Mouse (Mus musculus) CH12.LX (cell line): ENCODE data around the gene Greb1. TPM values are rescaled to one million over a fixed set of nuclear protein-coding genes. Genes with fewer than 3 reads are reported as not detected.
A peak's percentile ranks its signal among the peaks of the same experiment; 100 is the strongest.

ENCODE experiments used
- DNase-seq: peaks from one replicate; pipeline ENCODE4 v3.0.0-alpha.2; 2013; ENCODE audit errors: extremely low read depth
- H3K27ac ChIP-seq: 2 replicates; pipeline ENCODE4 v1.5.1; 2012; ENCODE audit warnings: low read depth, mild to moderate bottlenecking, control low read depth, moderate library complexity; ENCODE audit not compliant: insufficient read depth
- H3K27me3 ChIP-seq: replicated peaks from 2 replicates; pipeline ENCODE3; 2012; ENCODE audit warnings: inconsistent platforms
- H3K36me3 ChIP-seq, 2 experiments: replicated peaks in 1 of 2; 2 replicates each; pipeline versions ENCODE3 to v1.6.1; 2012; ENCODE audit warnings: inconsistent platforms in 1 of 2, low read length in 1 of 2, mild to moderate bottlenecking in 1 of 2, mixed read lengths in 1 of 2, moderate library complexity in 1 of 2; ENCODE audit not compliant: control insufficient read depth in 1 of 2, insufficient read depth in 1 of 2
- H3K4me1 ChIP-seq, 2 experiments: 2 replicates each; pipeline ENCODE4 v1.6.1; 2012; ENCODE audit warnings: inconsistent platforms in 1 of 2, moderate library complexity in 1 of 2; ENCODE audit not compliant: insufficient read depth in 2 of 2, control insufficient read depth in 1 of 2
- H3K4me2 ChIP-seq: 2 replicates; pipeline ENCODE4 v1.6.1; 2012; ENCODE audit warnings: low read depth, mild to moderate bottlenecking, control low read depth; ENCODE audit not compliant: poor library complexity, insufficient read depth, severe bottlenecking
- H3K4me3 ChIP-seq, 3 experiments: fragments of 150-350 bp in 1 of 3; sonication (generic) in 1 of 3; replicated peaks in 1 of 3; 2 replicates each; pipeline versions ENCODE3 to v1.5.1; 2011 to 2012; ENCODE audit warnings: low read depth in 2 of 3, low read length in 2 of 3, mild to moderate bottlenecking in 2 of 3, moderate library complexity in 2 of 3, control low read depth in 1 of 3, improper control_type of control experiment in 1 of 3, inconsistent platforms in 1 of 3, mixed read lengths in 1 of 3; ENCODE audit not compliant: poor library complexity in 1 of 3
- H3K79me2 ChIP-seq: replicated peaks from 2 replicates; pipeline ENCODE4 v1.6.1; 2012; ENCODE audit warnings: mild to moderate bottlenecking, moderate library complexity; ENCODE audit not compliant: control insufficient read depth, poor library complexity, insufficient read depth, severe bottlenecking; ENCODE audit errors: extremely low read depth
- H3K9ac ChIP-seq: 2 replicates; pipeline ENCODE4 v1.6.1; 2012; ENCODE audit warnings: low read depth, mild to moderate bottlenecking, control low read depth, moderate library complexity; ENCODE audit not compliant: insufficient read depth
- H3K9me3 ChIP-seq: replicated peaks from 2 replicates; pipeline ENCODE3; 2012; ENCODE audit warnings: low read length, inconsistent platforms, mixed read lengths
- CHD1 ChIP-seq: IDR thresholded peaks from 2 replicates; pipeline ENCODE4 v1.6.1; 2012; ENCODE audit warnings: low read depth, low read length, improper control_type of control experiment, inconsistent platforms
- CHD2 ChIP-seq: IDR thresholded peaks from 2 replicates; pipeline ENCODE4 v1.6.1; 2011; ENCODE audit warnings: low read length, improper control_type of control experiment
- CTCF ChIP-seq, 2 experiments: IDR thresholded peaks in 1 of 2; conservative IDR thresholded peaks in 1 of 2; 2 replicates each; pipeline ENCODE4 v1.5.1; 2011 to 2012; ENCODE audit warnings: low read depth in 2 of 2, low read length in 2 of 2, improper control_type of control experiment in 1 of 2, inconsistent platforms in 1 of 2, mild to moderate bottlenecking in 1 of 2, moderate library complexity in 1 of 2
- EP300 ChIP-seq: IDR thresholded peaks from 2 replicates; pipeline ENCODE4 v1.6.1; 2011; ENCODE audit warnings: low read length, improper control_type of control experiment
- GABPA ChIP-seq: IDR thresholded peaks from 2 replicates; pipeline ENCODE4 v1.6.1; 2012; ENCODE audit warnings: low read depth, low read length, improper control_type of control experiment, inconsistent platforms; ENCODE audit not compliant: insufficient replicate concordance
- IRF4 ChIP-seq: IDR thresholded peaks from 2 replicates; pipeline ENCODE4 v1.6.1; 2014; ENCODE audit warnings: low read depth, mild to moderate bottlenecking, inconsistent platforms, low read length, improper control_type of control experiment
- JUND ChIP-seq: conservative IDR thresholded peaks from 2 replicates; pipeline ENCODE4 v1.6.1; 2011; ENCODE audit warnings: low read depth, low read length, improper control_type of control experiment
- MAFK ChIP-seq: IDR thresholded peaks from 2 replicates; pipeline ENCODE4 v1.6.1; 2011; ENCODE audit warnings: low read length, improper control_type of control experiment; ENCODE audit not compliant: insufficient replicate concordance
- MAX ChIP-seq: IDR thresholded peaks from 2 replicates; pipeline ENCODE4 v1.6.1; 2011; ENCODE audit warnings: low read length, improper control_type of control experiment
- MEF2A ChIP-seq: IDR thresholded peaks from 2 replicates; pipeline ENCODE4 v1.6.1; 2014; ENCODE audit warnings: low read depth, mild to moderate bottlenecking, inconsistent platforms, low read length, improper control_type of control experiment, borderline replicate concordance
- MXI1 ChIP-seq: IDR thresholded peaks from 2 replicates; pipeline ENCODE4 v1.6.1; 2011; ENCODE audit warnings: mild to moderate bottlenecking, low read depth, low read length, improper control_type of control experiment
- MYC ChIP-seq: IDR thresholded peaks from 2 replicates; pipeline ENCODE4 v1.6.1; 2011; ENCODE audit warnings: low read depth, mild to moderate bottlenecking, improper control_type of control experiment, low read length
- NELFE ChIP-seq: IDR thresholded peaks from 2 replicates; pipeline ENCODE4 v1.6.1; 2011; ENCODE audit warnings: low read depth, low read length, improper control_type of control experiment
- NRF1 ChIP-seq: IDR thresholded peaks from 2 replicates; pipeline ENCODE4 v1.6.1; 2014; ENCODE audit warnings: low read depth, mild to moderate bottlenecking, inconsistent platforms, low read length, improper control_type of control experiment, moderate library complexity
- PAX5 ChIP-seq: IDR thresholded peaks from 2 replicates; pipeline ENCODE4 v1.6.1; 2012; ENCODE audit warnings: low read length, inconsistent platforms, mixed read lengths
- POLR2A ChIP-seq: IDR thresholded peaks from 2 replicates; pipeline ENCODE4 v1.6.1; 2011; ENCODE audit warnings: low read depth, mild to moderate bottlenecking, improper control_type of control experiment, low read length
- POLR2AphosphoS2 ChIP-seq: IDR thresholded peaks from 2 replicates; pipeline ENCODE4 v1.6.1; 2011; ENCODE audit warnings: low read depth, low read length, improper control_type of control experiment
- RAD21 ChIP-seq: IDR thresholded peaks from 2 replicates; pipeline ENCODE4 v1.6.1; 2011; ENCODE audit warnings: low read depth, mild to moderate bottlenecking, low read length, improper control_type of control experiment, moderate library complexity
- RCOR1 ChIP-seq: conservative IDR thresholded peaks from 2 replicates; pipeline ENCODE4 v1.6.1; 2012; ENCODE audit warnings: low read depth, mild to moderate bottlenecking, inconsistent platforms, low read length, improper control_type of control experiment
- SIN3A ChIP-seq: IDR thresholded peaks from 2 replicates; pipeline ENCODE4 v1.6.1; 2012; ENCODE audit warnings: low read length, improper control_type of control experiment, inconsistent platforms
- TBP ChIP-seq: conservative IDR thresholded peaks from 2 replicates; pipeline ENCODE4 v1.6.1; 2011; ENCODE audit warnings: low read depth, low read length, improper control_type of control experiment
- TCF12 ChIP-seq: IDR thresholded peaks from 2 replicates; pipeline ENCODE4 v1.6.1; 2014; ENCODE audit warnings: low read depth, mild to moderate bottlenecking, inconsistent platforms, low read length, improper control_type of control experiment
- UBTF ChIP-seq: IDR thresholded peaks from 2 replicates; pipeline ENCODE4 v1.6.1; 2012; ENCODE audit warnings: low read depth, mild to moderate bottlenecking, inconsistent platforms, low read length, improper control_type of control experiment, moderate library complexity
- USF1 ChIP-seq: IDR thresholded peaks from 2 replicates; pipeline ENCODE4 v1.6.1; 2014; ENCODE audit warnings: low read depth, mild to moderate bottlenecking, inconsistent platforms, low read length, improper control_type of control experiment
- USF2 ChIP-seq: conservative IDR thresholded peaks from 2 replicates; pipeline ENCODE4 v1.6.1; 2011; ENCODE audit warnings: low read depth, low read length, improper control_type of control experiment
- ZC3H11A ChIP-seq: IDR thresholded peaks from 2 replicates; pipeline ENCODE4 v1.6.1; 2012; ENCODE audit warnings: low read depth, mild to moderate bottlenecking, inconsistent platforms, low read length, improper control_type of control experiment
- ZMIZ1 ChIP-seq: IDR thresholded peaks from 2 replicates; pipeline ENCODE4 v1.6.1; 2012; ENCODE audit warnings: low read depth, mild to moderate bottlenecking, inconsistent platforms, low read length, improper control_type of control experiment
- ZNF384 ChIP-seq: IDR thresholded peaks from 2 replicates; pipeline ENCODE4 v1.6.1; 2012; ENCODE audit warnings: low read depth, low read length, improper control_type of control experiment, inconsistent platforms
- dilution Hi-C: fragments of 300-500 bp; cut with MboI; formaldehyde crosslinking; loops from 2 replicates; pipeline ENCODE4 v1.14.3; 2020; ENCODE audit warnings: low sequenced_read_pairs; ENCODE audit not compliant: extremely low pct_unique_long_range_greater_than_20kb, extremely low pct_ligation_motif_present
- in situ Hi-C: fragments of 300-500 bp; cut with MboI; formaldehyde crosslinking; loops from 3 replicates; pipeline ENCODE4 v1.14.3; 2019; ENCODE audit warnings: low sequenced_read_pairs, low pct_ligation_motif_present, low pct_unique_long_range_greater_than_20kb, mixed read lengths
- polyA plus RNA-seq: library from polyadenylated mRNA; unstranded; fragments of >175 nt; gene quantifications from 2 replicates; pipeline ENCODE4 v1.2.1, GENCODE M21; 2012; ENCODE audit warnings: low read depth; ENCODE audit not compliant: insufficient read length
- total RNA-seq, 2 experiments: library from RNA; depleted of rRNA; stranded (reverse); fragments of 300-350 nt in 1 of 2; fragments of >200 nt in 1 of 2; gene quantifications; 2 replicates each; pipeline ENCODE4 v1.2.3; 2012 to 2014

The Greb1 gene
- total and polyA plus RNA-seq, 3 experiments: not detected

DNA sequence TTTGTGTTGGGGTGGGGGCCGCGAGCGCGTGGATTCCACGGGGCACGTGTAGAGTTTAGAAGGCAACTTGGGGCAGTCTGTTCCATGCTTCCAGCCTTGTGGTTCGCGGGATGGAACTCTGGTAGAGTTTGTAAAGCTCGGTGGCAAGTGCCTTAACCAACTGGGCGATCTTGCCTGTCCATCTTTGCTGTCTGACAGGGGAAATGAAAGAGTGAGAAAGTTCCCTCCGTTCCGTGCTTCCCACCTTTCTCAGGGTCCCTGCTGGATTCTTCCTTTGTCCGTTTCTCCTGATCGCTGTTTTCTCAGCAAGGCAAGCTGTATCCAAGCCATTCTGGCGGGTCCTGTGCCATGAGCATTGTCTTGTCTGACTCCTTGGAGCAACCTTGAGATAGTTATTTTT lies 10.8 kb upstream of the Greb1 start:
- peaks cover 0 to 21% of the 10 kb centered on the region in 2 experiments; a peak in 2 of 4 replicates for H3K4me1 ChIP-seq
- H3K79me2 ChIP-seq: peaks cover 21% of the 10 kb centered on the region
- H3K36me3 ChIP-seq: peaks cover 14 to 34% of the 10 kb centered on the region in 2 experiments
- 0 out of 2 replicates have a peak overlapping the region, but pooled peaks have one; percentile 60 for H3K4me2 ChIP-seq
- no peaks in the 10 kb centered on the region for H3K9me3 ChIP-seq
- no peak for DNase-seq
- no peak overlapping the region for H3K27ac ChIP-seq
- 0 out of 2 replicates have a peak, but pooled peaks have one; percentile 44 for TF ChIP-seq MYC
- TF ChIP-seq POLR2AphosphoS2: no peak
- H3K9ac ChIP-seq: peak overlapping the region; percentile 35
- dilution Hi-C loops: no loop called here
- in situ Hi-C loops: loop anchor here (10.0 to 25.0 kb wide), 2 partner anchors 223 to 451 kb away; partner anchors contain the start of gene Pdia6
- H3K4me3 ChIP-seq: peak overlapping the region; percentile 36 to 76 (median 69)
- H3K27me3 ChIP-seq: no peaks in the 10 kb centered on the region

DNA sequence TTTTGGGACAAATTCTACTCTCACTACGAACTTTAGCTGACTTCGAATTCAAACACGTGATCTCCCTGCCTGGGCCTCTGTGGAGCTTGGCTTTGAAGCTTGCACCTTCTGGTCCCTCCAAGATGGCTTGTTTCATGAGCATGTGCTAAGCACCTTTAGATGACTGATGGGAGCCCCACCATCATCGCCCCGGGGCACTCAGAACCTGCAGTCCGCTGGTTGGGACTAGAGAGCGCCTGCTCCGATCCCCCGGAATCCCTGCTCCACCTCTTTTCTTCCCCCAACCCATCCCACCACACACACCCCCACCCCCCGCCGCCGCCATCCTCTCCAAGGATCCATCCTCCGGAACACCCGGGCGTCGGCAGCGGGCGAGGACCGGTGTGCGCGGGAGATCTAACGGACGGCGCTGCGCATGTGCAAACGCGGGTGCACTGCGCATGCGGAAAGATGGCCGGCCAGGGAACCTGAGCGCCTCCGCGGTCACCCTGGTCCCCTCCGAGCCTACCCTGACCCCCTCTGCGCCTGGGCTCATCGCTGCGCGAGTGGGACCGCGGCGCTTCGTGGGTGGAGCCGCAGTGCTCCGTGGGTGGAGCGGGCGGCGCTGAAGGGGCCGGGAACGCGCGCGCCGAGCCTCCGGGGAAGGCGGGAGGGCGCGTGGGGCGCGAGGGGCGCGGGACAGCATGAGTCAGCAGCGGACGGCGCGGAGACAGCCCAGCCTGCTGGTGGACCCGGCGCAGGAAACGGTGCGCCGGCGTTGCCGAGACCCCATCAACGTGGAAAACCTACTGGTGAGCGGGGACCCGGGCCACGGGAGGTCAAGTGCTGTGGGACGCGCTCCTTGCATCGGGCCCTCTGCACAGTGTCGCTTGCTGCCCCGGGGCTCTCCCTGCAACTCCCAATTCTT lies 10.1 kb upstream of the Greb1 start, which contains the start of gene E2f6:
E2f6 (plus strand) TSS at position 439 of the 907 bp plus-strand sequence.
- Histone ChIP-seq H3K4me1 (peaks cover 0 to 22% of the 10 kb centered on the region in 2 experiments; a peak in 2 of 4 replicates), H3K79me2 (peaks cover 21% of the 10 kb centered on the region), H3K9ac (peak within 1 kb of the TSS; percentile 35), H3K36me3 (peaks cover 12 to 27% of the 10 kb centered on the region in 2 experiments), H3K9me3 (no peaks in the 10 kb centered on the region), H3K27me3 (no peaks in the 10 kb centered on the region), H3K4me2 (peak within 1 kb of the TSS; percentile 60)
- in situ Hi-C loops: loop anchor here (10.0 to 25.0 kb wide), 2 partner anchors 224 to 452 kb away; partner anchors contain the start of gene Pdia6
- peak; percentile 44 for DNase-seq
- no peak for TF ChIP-seq ZMIZ1
- no peak for TF ChIP-seq CHD1
- no peak for TF ChIP-seq GABPA
- no peak for TF ChIP-seq POLR2AphosphoS2
- no peak for TF ChIP-seq EP300
- TF ChIP-seq NELFE: peak; percentile 68
- no peak for TF ChIP-seq RCOR1
- no peak for TF ChIP-seq USF1
- peak; percentile 91 for TF ChIP-seq NRF1
- no peak for TF ChIP-seq TBP
- no peak for TF ChIP-seq MXI1
- no peak for TF ChIP-seq RAD21
- TF ChIP-seq POLR2A: peak; percentile 69
- TF ChIP-seq UBTF: no peak
- peak; percentile 60 for TF ChIP-seq TCF12
- TF ChIP-seq MAFK: no peak
- no peak for TF ChIP-seq CHD2
- no peak for TF ChIP-seq IRF4
- TF ChIP-seq ZNF384: no peak
- TF ChIP-seq USF2: no peak
- no peak for TF ChIP-seq MEF2A
- no peak for TF ChIP-seq JUND
- TF ChIP-seq MAX: peak; percentile 89
- TF ChIP-seq SIN3A: no peak
- no peak for TF ChIP-seq PAX5
- TF ChIP-seq CTCF (conservative IDR thresholded peaks at IDR 0.05 in 1 of 2, IDR thresholded peaks at IDR 0.05 in 1 of 2; ENCODE audit: low read depth in 2 of 2, low read length in 2 of 2): no peak
- TF ChIP-seq MYC: no peak
- TF ChIP-seq ZC3H11A: no peak
- TF ChIP-seq, all 38 proteins: peak for 5
- Histone ChIP-seq H3K4me3 (peak within 1 kb of the TSS; percentile 36 to 76 (median 69)), H3K27ac (peak within 1 kb of the TSS; percentile 21)
- dilution Hi-C loops: no loop called here
